Mouse (Mus musculus): ENCODE data around the gene Mss51. TPM values are rescaled to one million over a fixed set of nuclear protein-coding genes. Genes with fewer than 3 reads are reported as not detected.

The Mss51 gene
- 1 to 10 TPM; 5.6 to 8.4 TPM for total RNA-seq (2023)

DNA sequence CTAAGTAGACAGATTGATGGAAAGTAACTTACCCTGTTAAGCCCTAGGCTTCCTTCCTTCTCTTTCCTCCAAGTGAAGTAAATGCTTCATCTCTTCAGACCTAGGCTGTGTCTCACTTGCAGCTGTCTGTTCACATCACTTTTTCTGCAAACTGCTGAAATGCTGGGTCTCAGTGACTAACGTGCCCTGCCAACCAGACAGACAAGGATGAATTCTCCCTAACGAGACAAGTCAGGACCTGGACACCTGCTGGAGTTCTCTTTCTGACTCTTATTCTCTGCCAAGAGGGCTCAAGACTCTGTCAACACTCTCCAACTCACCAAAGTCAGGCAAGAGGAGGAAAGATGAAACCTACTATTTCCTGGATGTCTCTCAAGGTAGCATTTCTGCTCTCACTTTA is at the start of gene Mss51:
Mss51 (minus strand) TSS at position 299 of the 400 bp plus-strand sequence.

GRCm38 (mm10) chr14:20546415-20546814 is 49.7 kb upstream of the Mss51 start, which contains the start of gene Ppp3cb:
Gene Ppp3cb, minus strand, starts transcription at chr14:20546573.

DNA sequence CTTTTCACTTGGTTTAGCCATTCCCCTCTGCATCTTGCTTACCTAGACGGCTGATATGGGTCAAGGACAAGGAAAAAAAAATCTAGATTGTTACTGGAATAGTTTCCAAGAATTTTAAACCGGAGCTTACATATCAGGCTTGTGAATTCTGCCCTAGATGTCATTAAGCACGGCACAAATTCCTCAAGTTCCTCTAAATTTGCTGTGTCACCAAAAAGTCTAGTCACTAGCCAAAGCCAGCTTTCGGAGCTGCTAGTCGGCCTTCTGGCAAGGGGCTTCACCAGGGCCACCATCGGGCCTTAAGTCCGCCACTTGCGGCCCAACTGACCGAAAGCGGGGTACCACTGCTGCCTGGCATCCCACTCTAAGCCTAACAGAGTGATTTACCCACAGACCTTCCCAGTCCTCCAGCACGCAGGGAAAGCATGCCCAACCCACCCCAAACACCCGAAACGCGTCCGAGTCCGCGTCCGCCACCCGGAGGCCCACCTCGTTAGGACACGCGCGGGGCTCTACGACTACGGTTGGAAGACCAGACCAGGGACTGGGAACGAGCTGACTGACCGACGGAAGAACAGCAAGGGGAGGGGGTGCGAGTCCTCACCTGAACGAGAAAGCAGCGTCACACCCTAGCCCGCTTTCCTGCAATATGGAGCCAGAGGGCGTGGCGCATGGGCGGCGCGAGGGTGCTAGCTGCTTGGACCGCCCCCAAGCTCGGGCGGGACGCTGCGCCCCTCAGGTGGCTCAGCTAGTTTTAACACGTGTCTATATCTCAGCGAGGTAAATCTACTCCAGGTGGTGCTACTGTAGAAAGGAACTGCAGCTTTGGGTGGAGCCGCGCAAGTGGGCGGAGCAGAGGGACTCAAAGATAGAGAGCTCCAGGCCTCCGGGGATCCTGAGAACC is 17.2 kb downstream of the Mss51 start, which contains the start of gene Anxa7:
Anxa7 (minus strand) TSS at position 843 of the 904 bp plus-strand sequence.

DNA sequence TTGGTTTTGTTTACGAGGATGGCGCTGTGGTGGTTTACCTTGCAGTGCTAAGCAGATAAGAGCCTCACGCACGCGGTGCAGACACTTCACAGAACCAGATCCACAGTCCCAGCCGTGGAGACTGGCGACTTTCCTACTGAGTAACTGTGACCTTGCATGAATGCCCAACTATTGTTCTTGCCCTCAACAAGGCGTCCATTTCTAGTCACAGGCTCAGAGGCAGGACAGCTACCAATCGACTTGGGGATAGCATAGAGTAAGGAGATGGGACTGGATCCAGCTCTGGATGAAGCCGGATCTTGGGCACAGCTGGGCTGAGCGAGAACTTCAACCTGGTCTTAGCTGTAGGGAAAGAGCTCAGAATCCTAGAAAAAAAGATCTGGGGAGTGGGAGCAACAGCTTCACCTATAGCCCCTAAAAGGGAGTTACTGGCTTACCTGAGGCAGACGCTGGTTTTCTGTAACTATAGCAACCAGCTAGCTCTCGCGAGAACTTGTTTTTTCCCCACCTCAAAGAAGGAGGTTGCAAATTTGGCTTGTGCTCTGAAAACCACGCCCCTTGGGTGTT is 44.9 kb downstream of the Mss51 start, which contains the start of gene Cfap70:
Cfap70 (minus strand) TSS at position 462 of the 567 bp plus-strand sequence.

Other genes with a start within 250 kb of the Mss51 start
- gene Kcnk16, start 227.7 kb downstream of the Mss51 start, total RNA-seq (2023): not detected
- gene Nudt13, start 202.2 kb downstream of the Mss51 start, total RNA-seq (2023): 10 to 100 TPM; 23.9 to 28.9 TPM
- 10 to 100 TPM; 53.1 to 53.9 TPM for gene Ecd, start 148.8 kb downstream of the Mss51 start, total RNA-seq (2023)
- gene Fam149b, start 148.7 kb downstream of the Mss51 start, total RNA-seq (2023): 10 to 100 TPM; 33.6 to 50.8 TPM
- 10 to 100 TPM; 84.5 to 98.3 TPM for gene Dnajc9, start 108.0 kb downstream of the Mss51 start, total RNA-seq (2023)
- gene Mrps16, start 103.3 kb downstream of the Mss51 start, total RNA-seq (2023): 10 to 100 TPM; 38.4 to 38.9 TPM
- 1 to 10 TPM; 1.1 to 1.2 TPM for gene Cfap70, start 44.7 kb downstream of the Mss51 start, total RNA-seq (2023)
- 10 to 100 TPM; 57.4 to 67.5 TPM for gene Anxa7, start 16.8 kb downstream of the Mss51 start, total RNA-seq (2023)
- 100 to 1,000 TPM; 109 to 120 TPM for gene Ppp3cb, start 49.7 kb upstream of the Mss51 start, total RNA-seq (2023)
- 1 to 10 TPM; 5.1 to 5.2 TPM for gene Usp54, start 144.2 kb upstream of the Mss51 start, total RNA-seq (2023)
- not detected for gene Myoz1, start 159.6 kb upstream of the Mss51 start, total RNA-seq (2023)
- gene Synpo2l, start 171.5 kb upstream of the Mss51 start, total RNA-seq (2023): not detected
- 100 to 1,000 TPM; 260 to 268 TPM for gene Sec24c, start 177.4 kb upstream of the Mss51 start, total RNA-seq (2023)
- 10 to 100 TPM in 1 of 2 experiments, 1 to 10 TPM in 1; 9.5 to 10.5 TPM for gene Fut11, start 198.1 kb upstream of the Mss51 start, total RNA-seq (2023)
- 10 to 100 TPM; 36.8 to 40.7 TPM for gene Chchd1, start 206.1 kb upstream of the Mss51 start, total RNA-seq (2023)
- gene Zswim8, start 210.7 kb upstream of the Mss51 start, total RNA-seq (2023): 100 to 1,000 TPM; 175 to 196 TPM
- 10 to 100 TPM; 60.4 to 71.2 TPM for gene Ndst2, start 237.7 kb upstream of the Mss51 start, total RNA-seq (2023)

All from B cell, adult 67 days (primary cell).